Mouse (Mus musculus) intestine, postnatal 0 days (tissue): ENCODE data around the gene Ydjc. TPM values are rescaled to one million over a fixed set of nuclear protein-coding genes. Genes with fewer than 3 reads are reported as not detected.
A peak's percentile ranks its signal among the peaks of the same experiment; 100 is the strongest.
"Not testable (repeated sequence)": the region's sequence is repeated elsewhere in the genome, so short reads cannot be mapped to it uniquely, and the experiment has no call there.

Experiments used
- ATAC-seq: fragments of 200-750 bp; cut with Nextera tagmentation; 2 replicates; pipeline ENCODE4 v1.8.0; 2017; ENCODE audit warnings: mild to moderate bottlenecking, moderate TSS enrichment, moderate library complexity
- H3K27ac ChIP-seq: fragments of 300-500 bp; sonication (generic); 2 replicates; pipeline ENCODE4 v1.5.1; 2014; ENCODE audit warnings: mild to moderate bottlenecking, low read depth, low read length, moderate library complexity
- H3K27me3 ChIP-seq: fragments of 300-500 bp; sonication (generic); replicated peaks from 2 replicates; pipeline ENCODE4 v1.6.1; 2014; ENCODE audit warnings: low read length, mixed read lengths; ENCODE audit not compliant: control insufficient read depth, insufficient read depth
- H3K36me3 ChIP-seq: fragments of 300-500 bp; sonication (generic); 2 replicates; pipeline ENCODE4 v1.6.1; 2014; ENCODE audit warnings: mild to moderate bottlenecking, moderate library complexity; ENCODE audit not compliant: control insufficient read depth, insufficient read depth
- H3K4me1 ChIP-seq: fragments of 300-500 bp; sonication (generic); replicated peaks from 2 replicates; pipeline ENCODE4 v1.6.1; 2014; ENCODE audit warnings: antibody characterized with exemption, low read length, mixed read lengths; ENCODE audit not compliant: control insufficient read depth, insufficient read depth
- H3K4me2 ChIP-seq: fragments of 300-500 bp; sonication (generic); replicated peaks from 2 replicates; pipeline ENCODE4 v1.6.1; 2014; ENCODE audit warnings: low read depth, mild to moderate bottlenecking, moderate library complexity
- H3K4me3 ChIP-seq: fragments of 300-500 bp; sonication (generic); 2 replicates; pipeline ENCODE4 v1.5.1; 2014; ENCODE audit warnings: low read depth, low read length
- H3K9ac ChIP-seq: fragments of 300-500 bp; sonication (generic); 2 replicates; pipeline ENCODE4 v1.6.1; 2014; ENCODE audit warnings: mild to moderate bottlenecking, low read depth, low read length
- H3K9me3 ChIP-seq: fragments of 300-500 bp; sonication (generic); 2 replicates; pipeline ENCODE4 v1.6.1; 2016; ENCODE audit warnings: mixed run types; ENCODE audit not compliant: control insufficient read depth
- CTCF ChIP-seq: sonication (generic); IDR thresholded peaks from 2 replicates; pipeline ENCODE4 v1.5.1; 2016; ENCODE audit warnings: low read depth, mild to moderate bottlenecking, control low read depth, antibody characterized with exemption, moderate library complexity
- WGBS: fragments of 180-500 bp; shearing (Covaris S2); extraction: QIAGEN DNeasy Blood & Tissue Kit; methylation state at CpG from one replicate; pipeline ENCODE4 v1.1.7; 2014; 5-methylcytosine and 5-hydroxymethylcytosine counted together
- polyA plus RNA-seq: library from polyadenylated mRNA; unstranded; fragments of >200 nt; fragmentation: Nextera tagmentation; extraction: Ambion mirVana; gene quantifications from 2 replicates; pipeline ENCODE4 v1.2.1, GENCODE M21; 2015

The Ydjc gene
- polyA plus RNA-seq, 1 experiment from 2014 or later: 24.6 TPM

DNA sequence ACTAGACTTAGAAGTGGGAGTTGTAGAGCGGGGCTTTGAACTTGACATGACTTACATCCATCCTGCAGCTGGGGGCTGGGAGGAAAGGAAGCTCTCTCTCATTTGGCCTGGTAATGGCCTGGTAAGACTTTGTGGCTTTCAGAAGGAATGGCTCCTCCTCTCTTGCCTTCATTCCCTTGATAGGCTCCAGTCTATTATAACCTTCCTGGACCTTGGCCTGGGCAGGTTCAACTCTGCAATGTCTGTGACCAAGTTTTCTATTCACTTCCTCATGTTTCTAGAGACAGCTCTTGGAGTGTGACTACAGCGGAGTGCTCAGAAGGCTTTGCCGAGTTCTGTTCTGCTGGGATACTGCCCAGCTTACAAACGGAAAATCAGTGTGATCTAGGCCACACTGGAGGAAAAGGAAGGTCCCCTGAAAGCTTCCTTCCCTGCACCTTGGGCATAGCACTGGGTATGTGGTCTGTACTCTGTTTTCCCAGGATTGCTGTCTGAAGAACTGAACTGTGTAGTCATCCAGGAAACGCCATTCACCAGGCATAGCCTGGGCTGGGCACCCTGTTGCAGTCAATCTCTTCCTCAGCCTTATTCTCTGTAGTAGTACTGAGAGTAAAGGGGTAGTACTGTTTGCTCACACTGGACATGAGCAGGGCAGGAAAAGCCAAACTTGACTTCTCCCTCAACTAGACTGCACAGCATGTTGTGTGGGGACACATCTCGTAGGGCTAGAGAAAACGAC, 6.3 kb downstream of the Ydjc start:
- Histone ChIP-seq H3K4me1 (peaks cover 23% of the 10 kb centered on the region), H3K36me3 (peaks cover 32% of the 10 kb centered on the region), H3K4me2 (peak overlapping the region; percentile 47), H3K9ac (0 out of 2 replicates have a peak overlapping the region, but pooled peaks have one; percentile 13), H3K4me3 (no peak overlapping the region), H3K9me3 (no peaks in the 10 kb centered on the region), H3K27ac (peak overlapping the region; percentile 92), H3K27me3 (no peaks in the 10 kb centered on the region)
- TF ChIP-seq CTCF: no peak
- peak; percentile 82 for ATAC-seq
- 41% methylated on average over 7 of the region's 7 CpGs for WGBS

DNA sequence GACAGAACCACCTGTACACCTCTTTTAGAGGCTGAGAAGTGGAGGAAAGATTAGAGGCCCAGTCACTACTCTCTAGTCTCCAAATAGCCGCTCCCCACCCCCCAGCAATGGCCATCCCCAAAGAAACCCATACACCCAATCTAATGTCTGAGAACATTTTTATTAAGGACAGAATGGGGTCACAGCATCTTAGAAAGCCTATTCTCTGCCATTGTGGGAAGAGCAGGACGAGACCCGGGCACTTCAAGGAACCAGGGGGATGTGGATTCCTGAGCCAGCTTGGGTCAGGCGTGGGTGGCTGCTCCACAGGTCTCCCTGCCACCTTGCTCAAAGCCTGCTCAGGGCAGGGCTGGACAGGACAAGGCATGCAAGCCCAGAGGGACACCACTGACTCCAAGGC, 7.5 kb downstream of the Ydjc start:
- peak overlapping the region; percentile 92 for H3K27ac ChIP-seq
- 98% methylated on average over 4 of the region's 4 CpGs for WGBS
- no peak for ATAC-seq
- H3K27me3 ChIP-seq: no peaks in the 10 kb centered on the region
- TF ChIP-seq CTCF: no peak
- H3K9ac ChIP-seq: 0 out of 2 replicates have a peak overlapping the region, but pooled peaks have one; percentile 27
- H3K4me2 ChIP-seq: no peak overlapping the region
- H3K4me3 ChIP-seq: no peak overlapping the region
- no peaks in the 10 kb centered on the region for H3K9me3 ChIP-seq
- H3K36me3 ChIP-seq: peaks cover 40% of the 10 kb centered on the region
- peaks cover 22% of the 10 kb centered on the region for H3K4me1 ChIP-seq

DNA sequence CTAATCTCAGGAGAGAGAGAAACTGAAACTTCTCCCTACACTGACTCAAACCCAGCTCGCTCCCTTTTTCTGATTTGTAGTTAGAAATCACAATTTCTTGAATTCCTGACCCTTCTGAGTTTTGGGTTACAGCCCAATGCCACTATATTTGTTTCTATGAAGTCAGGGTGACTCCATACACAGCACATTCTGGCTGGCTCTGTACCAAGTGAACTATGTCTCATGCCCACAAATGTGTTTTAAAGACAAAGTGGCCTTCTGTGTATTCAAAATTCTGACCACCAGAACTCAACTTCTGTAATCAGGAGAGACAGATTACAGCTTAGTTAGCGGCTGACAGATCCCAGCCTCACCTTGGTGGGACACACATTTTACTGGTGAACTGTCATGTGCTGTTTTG, 9.9 kb downstream of the Ydjc start:
- Histone ChIP-seq H3K36me3 (peaks cover 59% of the 10 kb centered on the region), H3K4me3 (no peak overlapping the region), H3K9me3 (no peaks in the 10 kb centered on the region), H3K27me3 (no peaks in the 10 kb centered on the region), H3K9ac (no peak overlapping the region), H3K27ac (peak overlapping the region; percentile 8; the same call in 1 of the 2 replicates), H3K4me2 (no peak overlapping the region), H3K4me1 (peaks cover 12% of the 10 kb centered on the region)
- 85% methylated on average over 2 of the region's 2 CpGs for WGBS
- ATAC-seq: no peak
- no peak for TF ChIP-seq CTCF

DNA sequence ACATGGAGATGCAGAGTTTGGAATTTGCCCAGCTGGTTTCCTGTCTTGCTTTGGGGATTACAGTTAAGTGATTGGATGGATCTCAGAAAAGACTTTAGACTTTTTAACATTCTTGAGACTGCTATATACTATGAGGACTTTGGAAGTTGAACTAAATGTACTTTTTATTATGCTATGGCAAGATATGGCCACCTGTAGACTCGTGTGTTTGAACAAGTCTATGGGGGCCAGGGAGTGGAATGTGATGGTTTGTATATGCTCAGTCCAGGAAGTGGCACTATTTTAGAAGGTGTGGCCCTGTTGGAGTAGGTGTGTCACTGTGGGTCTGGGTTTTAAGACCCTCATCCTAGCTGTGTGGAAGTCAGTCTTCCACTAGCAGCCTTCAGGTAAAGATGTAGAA, 21.1 kb downstream of the Ydjc start:
- H3K27ac ChIP-seq: peak overlapping the region; percentile 75
- H3K4me1 ChIP-seq: not testable (repeated sequence)

DNA sequence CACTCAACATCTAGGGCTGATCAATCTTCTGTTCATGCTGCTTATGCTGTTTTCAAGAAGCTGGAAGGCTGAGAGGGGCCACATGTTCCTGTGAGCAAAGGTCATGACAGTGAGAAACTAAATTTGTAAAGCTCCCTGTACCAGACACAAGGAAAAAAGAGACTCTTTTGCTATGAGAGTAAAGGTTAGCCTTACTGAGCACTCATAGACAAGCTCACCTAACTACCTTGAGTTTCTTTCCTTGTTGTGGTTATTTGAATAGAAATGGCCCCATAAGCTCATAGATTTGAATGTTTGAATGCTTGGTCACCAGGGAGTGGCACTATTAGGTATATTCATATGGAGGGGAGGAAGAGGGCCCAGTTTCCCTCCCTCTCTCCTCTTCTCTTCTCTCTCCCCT, 22.8 kb downstream of the Ydjc start:
- ATAC-seq: peak; percentile 77
- Histone ChIP-seq H3K4me2 (peak overlapping the region; percentile 17; the same call in 1 of the 2 replicates), H3K9ac (no peak overlapping the region), H3K36me3 (0 out of 2 replicates have a peak, but pooled peaks cover 7% of the 10 kb centered on the region), H3K9me3 (no peaks in the 10 kb centered on the region), H3K4me3 (no peak overlapping the region), H3K4me1 (0 out of 2 replicates have a peak, but pooled peaks cover 7% of the 10 kb centered on the region), H3K27ac (peak overlapping the region; percentile 75), H3K27me3 (no peaks in the 10 kb centered on the region)
- no peak for TF ChIP-seq CTCF

More for the DNA sequence above, 21.1 kb downstream of the Ydjc start:
- 0 out of 2 replicates have a peak, but pooled peaks cover 12% of the 10 kb centered on the region for H3K36me3 ChIP-seq
- not testable (repeated sequence) for H3K4me3 ChIP-seq, H3K27me3 ChIP-seq, H3K4me2 ChIP-seq, H3K9ac ChIP-seq, H3K9me3 ChIP-seq
- 39% methylated on average over 1 of the region's 1 CpGs for WGBS
- peak; percentile 88 for ATAC-seq

DNA sequence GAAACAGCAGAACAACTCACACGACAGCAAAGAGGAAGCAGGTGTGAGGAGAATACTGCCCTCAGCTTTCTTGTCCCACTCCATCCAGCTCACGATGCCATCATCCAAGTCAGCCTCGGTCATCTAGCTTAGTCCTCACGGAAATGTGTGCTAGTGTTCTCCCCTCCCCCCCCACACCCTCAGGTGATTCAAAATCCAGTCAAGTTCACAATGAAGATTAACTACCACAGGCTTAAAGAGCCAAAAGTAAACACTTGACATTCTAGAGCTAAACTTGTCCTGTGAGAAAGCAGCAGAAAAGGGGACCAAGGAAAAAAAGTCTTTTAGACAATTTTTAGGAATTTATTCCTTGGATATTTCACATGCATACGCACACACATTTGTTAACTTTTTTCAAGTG, 23.6 kb downstream of the Ydjc start:
- H3K27me3 ChIP-seq: no peaks in the 10 kb centered on the region
- WGBS: 67% methylated on average over 5 of the region's 5 CpGs
- 0 out of 2 replicates have a peak, but pooled peaks cover 7% of the 10 kb centered on the region for H3K36me3 ChIP-seq
- H3K9ac ChIP-seq: no peak overlapping the region
- no peak for TF ChIP-seq CTCF
- H3K4me3 ChIP-seq: no peak overlapping the region
- 0 out of 2 replicates have a peak, but pooled peaks cover 7% of the 10 kb centered on the region for H3K4me1 ChIP-seq
- peak overlapping the region; percentile 75 for H3K27ac ChIP-seq
- ATAC-seq: no peak
- no peak overlapping the region for H3K4me2 ChIP-seq
- no peaks in the 10 kb centered on the region for H3K9me3 ChIP-seq
